Mouse (Mus musculus) liver, postnatal 0 days (tissue): ENCODE measurements at regions not wholly inside any gene's neighbourhood (a gene's known extent, or its start where the extent isn't known, plus 50 kb on each side); places are given as distances from the start of the nearest gene placed in this dataset.

Experiments used
- ATAC-seq: fragments of 200-750 bp; cut with Nextera tagmentation; 2 replicates; pipeline ENCODE4 v1.8.0; 2017; ENCODE audit warnings: mild to moderate bottlenecking, moderate library complexity
- DNase-seq: peaks from one replicate; pipeline ENCODE4 v3.0.0-alpha.2; 2016
- H3K27ac ChIP-seq: fragments of 300-500 bp; sonication (generic); 2 replicates; pipeline ENCODE4 v1.5.1; 2014; ENCODE audit warnings: antibody characterized with exemption, moderate library complexity, mild to moderate bottlenecking, low read depth
- H3K27me3 ChIP-seq: fragments of 300-500 bp; sonication (generic); 2 replicates; pipeline ENCODE4 v1.6.1; 2014; ENCODE audit warnings: low read length, control low read depth, mixed read lengths; ENCODE audit not compliant: insufficient read depth
- H3K36me3 ChIP-seq: fragments of 300-500 bp; sonication (generic); replicated peaks from 2 replicates; pipeline ENCODE4 v1.6.1; 2014; ENCODE audit warnings: mild to moderate bottlenecking, control low read depth, low read length, moderate library complexity, mixed read lengths; ENCODE audit not compliant: insufficient read depth
- H3K4me1 ChIP-seq: fragments of 300-500 bp; sonication (generic); 2 replicates; pipeline ENCODE4 v1.6.1; 2014; ENCODE audit warnings: antibody characterized with exemption, mild to moderate bottlenecking, control low read depth; ENCODE audit not compliant: insufficient read depth
- H3K4me2 ChIP-seq: fragments of 300-500 bp; sonication (generic); 2 replicates; pipeline ENCODE4 v1.6.1; 2014; ENCODE audit warnings: low read depth, mild to moderate bottlenecking, low read length, moderate library complexity, mixed read lengths
- H3K4me3 ChIP-seq: fragments of 300-500 bp; sonication (generic); 2 replicates; pipeline ENCODE4 v1.5.1; 2014; ENCODE audit warnings: low read depth, low read length
- H3K9ac ChIP-seq: fragments of 300-500 bp; sonication (generic); replicated peaks from 2 replicates; pipeline ENCODE4 v1.6.1; 2014; ENCODE audit warnings: mild to moderate bottlenecking, moderate library complexity
- H3K9me3 ChIP-seq: fragments of 300-500 bp; sonication (generic); 2 replicates; pipeline ENCODE4 v1.6.1; 2016; ENCODE audit warnings: mild to moderate bottlenecking, control low read depth, low read length, mixed read lengths
- CTCF ChIP-seq: sonication (generic); IDR thresholded peaks from 2 replicates; pipeline ENCODE4 v1.5.1; 2016; ENCODE audit warnings: antibody characterized with exemption, low read depth
- EP300 ChIP-seq: IDR thresholded peaks from 2 replicates; pipeline ENCODE4 v1.6.1; 2016; ENCODE audit warnings: antibody characterized with exemption, low read depth, mild to moderate bottlenecking
- WGBS: fragments of 180-500 bp; shearing (Covaris S2); extraction: QIAGEN DNeasy Blood & Tissue Kit; methylation state at CpG from one replicate; pipeline ENCODE4 v1.1.7; 2014; ENCODE audit not compliant: insufficient replicate concordance; 5-methylcytosine and 5-hydroxymethylcytosine counted together

GRCm38 (mm10) chr10:56822158-56822557 lies 445.0 kb downstream of the Gja1 start:
- H3K4me3 ChIP-seq = no peak overlapping the region
- H3K9me3 ChIP-seq = no peaks in the 10 kb centered on the region
- WGBS = 70% methylated on average over 5 of the region's 5 CpGs
- no peak overlapping the region for H3K27ac ChIP-seq
- no peak for DNase-seq
- no peaks in the 10 kb centered on the region for H3K4me1 ChIP-seq
- H3K9ac ChIP-seq = no peak overlapping the region
- ATAC-seq = no peak
- no peak overlapping the region for H3K4me2 ChIP-seq
- TF ChIP-seq EP300 (no peak), CTCF (no peak)
- no peaks in the 10 kb centered on the region for H3K27me3 ChIP-seq
- no peaks in the 10 kb centered on the region for H3K36me3 ChIP-seq

- WGBS = 81% methylated on average over 1 of the region's 1 CpGs
- H3K4me2 ChIP-seq = no peak overlapping the region
These were observed 454.2 kb downstream of the Gja1 start for GRCm38 (mm10) chr10:56831331-56831730.

GRCm38 (mm10) chr10:56831966-56832365 lies 454.8 kb downstream of the Gja1 start:
- TF ChIP-seq CTCF (no peak), EP300 (no peak)
- ATAC-seq (no peak), DNase-seq (no peak)
- Histone ChIP-seq H3K4me2 (no peak overlapping the region), H3K4me1 (no peaks in the 10 kb centered on the region), H3K9me3 (no peaks in the 10 kb centered on the region), H3K4me3 (no peak overlapping the region), H3K36me3 (no peaks in the 10 kb centered on the region), H3K9ac (no peak overlapping the region), H3K27ac (no peak overlapping the region), H3K27me3 (no peaks in the 10 kb centered on the region)
- WGBS = 71% methylated on average over 4 of the region's 4 CpGs

More at GRCm38 (mm10) chr10:56831331-56831730, 454.2 kb downstream of the Gja1 start:
- no peaks in the 10 kb centered on the region for H3K27me3 ChIP-seq
- H3K9me3 ChIP-seq = no peaks in the 10 kb centered on the region
- no peaks in the 10 kb centered on the region for H3K36me3 ChIP-seq
- no peak for ATAC-seq
- no peak overlapping the region for H3K4me3 ChIP-seq
- no peak overlapping the region for H3K27ac ChIP-seq
- TF ChIP-seq EP300 = no peak
- no peak for TF ChIP-seq CTCF
- no peak overlapping the region for H3K9ac ChIP-seq
- H3K4me1 ChIP-seq = no peaks in the 10 kb centered on the region
- no peak for DNase-seq

GRCm38 (mm10) chr10:56836130-56836529 lies 459.0 kb downstream of the Gja1 start:
- H3K4me3 ChIP-seq = no peak overlapping the region
- H3K4me2 ChIP-seq = no peak overlapping the region
- no peaks in the 10 kb centered on the region for H3K9me3 ChIP-seq
- no peak overlapping the region for H3K27ac ChIP-seq
- WGBS = 72% methylated on average over 4 of the region's 4 CpGs
- DNase-seq = no peak
- no peaks in the 10 kb centered on the region for H3K4me1 ChIP-seq
- H3K9ac ChIP-seq = no peak overlapping the region
- H3K27me3 ChIP-seq = no peaks in the 10 kb centered on the region
- TF ChIP-seq EP300 (no peak), CTCF (no peak)
- H3K36me3 ChIP-seq = no peaks in the 10 kb centered on the region
- no peak for ATAC-seq

- DNase-seq = no peak
- WGBS = 74% methylated on average over 9 of the region's 9 CpGs
- TF ChIP-seq CTCF = no peak
- TF ChIP-seq EP300 = no peak
These were observed 461.9 kb downstream of the Gja1 start for GRCm38 (mm10) chr10:56839006-56839495.

GRCm38 (mm10) chr10:56839545-56839944 lies 462.4 kb downstream of the Gja1 start:
- Histone ChIP-seq H3K4me2 (no peak overlapping the region), H3K27me3 (no peaks in the 10 kb centered on the region), H3K4me1 (no peaks in the 10 kb centered on the region), H3K36me3 (no peaks in the 10 kb centered on the region), H3K27ac (no peak overlapping the region), H3K4me3 (no peak overlapping the region), H3K9me3 (no peaks in the 10 kb centered on the region), H3K9ac (no peak overlapping the region)
- WGBS = 54% methylated on average over 2 of the region's 2 CpGs
- TF ChIP-seq CTCF = no peak
- no peak for TF ChIP-seq EP300
- ATAC-seq = no peak
- DNase-seq = no peak

More at GRCm38 (mm10) chr10:56839006-56839495, 461.9 kb downstream of the Gja1 start:
- H3K4me1 ChIP-seq = no peaks in the 10 kb centered on the region
- no peak for ATAC-seq
- no peaks in the 10 kb centered on the region for H3K9me3 ChIP-seq
- H3K4me3 ChIP-seq = no peak overlapping the region
- no peaks in the 10 kb centered on the region for H3K36me3 ChIP-seq
- no peaks in the 10 kb centered on the region for H3K27me3 ChIP-seq
- no peak overlapping the region for H3K4me2 ChIP-seq
- H3K27ac ChIP-seq = no peak overlapping the region
- H3K9ac ChIP-seq = no peak overlapping the region

- H3K27ac ChIP-seq = no peak overlapping the region
- no peaks in the 10 kb centered on the region for H3K27me3 ChIP-seq
- DNase-seq = peak; percentile 28
- no peak overlapping the region for H3K4me3 ChIP-seq
- no peak overlapping the region for H3K4me2 ChIP-seq
- no peak overlapping the region for H3K9ac ChIP-seq
- WGBS = 56% methylated on average over 5 of the region's 5 CpGs
- H3K36me3 ChIP-seq = no peaks in the 10 kb centered on the region
- H3K4me1 ChIP-seq = no peaks in the 10 kb centered on the region
- no peak for ATAC-seq
- no peaks in the 10 kb centered on the region for H3K9me3 ChIP-seq
- TF ChIP-seq EP300 = no peak
- TF ChIP-seq CTCF = peak; percentile 50
These were observed 463.6 kb downstream of the Gja1 start for GRCm38 (mm10) chr10:56840732-56841131.
